Mouse (Mus musculus) lung, adult 2 months (tissue): ENCODE measurements around the gene Meis2.

Experiments
- CTCF ChIP-seq: fragments of 200-500 bp; IDR thresholded peaks from 2 replicates; pipeline ENCODE4 v1.5.1; 2011; ENCODE audit warnings: mild to moderate bottlenecking, low read length, control low read depth; ENCODE audit not compliant: insufficient read depth
- POLR2A ChIP-seq: fragments of 200-500 bp; IDR thresholded peaks from 2 replicates; pipeline ENCODE4 v1.6.1; 2011; ENCODE audit warnings: low read depth, mild to moderate bottlenecking, control low read depth, low read length, borderline replicate concordance; ENCODE audit errors: extremely low read depth

DNA sequence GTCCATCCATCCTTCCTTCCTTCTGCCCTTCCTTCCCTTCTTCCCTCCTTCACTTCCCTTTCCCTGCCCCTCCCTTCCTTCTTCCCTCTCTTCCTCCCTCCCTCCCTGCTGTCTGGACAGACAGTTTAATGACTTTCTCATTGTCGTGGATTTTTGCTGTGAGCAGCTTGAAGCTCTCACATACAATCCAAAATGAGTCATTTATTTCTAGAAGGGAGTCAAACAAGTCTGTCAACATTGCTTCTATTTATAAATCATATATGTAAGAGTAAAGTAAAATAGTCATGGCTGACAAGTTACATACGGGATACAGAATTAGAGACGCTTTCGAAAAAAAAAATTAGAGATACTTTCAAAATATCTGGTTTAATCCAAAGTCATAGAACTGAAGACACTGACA lies 43.7 kb downstream of the Meis2 start:
- TF ChIP-seq CTCF (no peak), POLR2A (no peak)
